7 mouse cellular contexts compared by ENCODE assay signal in the genomic region with DNA sequence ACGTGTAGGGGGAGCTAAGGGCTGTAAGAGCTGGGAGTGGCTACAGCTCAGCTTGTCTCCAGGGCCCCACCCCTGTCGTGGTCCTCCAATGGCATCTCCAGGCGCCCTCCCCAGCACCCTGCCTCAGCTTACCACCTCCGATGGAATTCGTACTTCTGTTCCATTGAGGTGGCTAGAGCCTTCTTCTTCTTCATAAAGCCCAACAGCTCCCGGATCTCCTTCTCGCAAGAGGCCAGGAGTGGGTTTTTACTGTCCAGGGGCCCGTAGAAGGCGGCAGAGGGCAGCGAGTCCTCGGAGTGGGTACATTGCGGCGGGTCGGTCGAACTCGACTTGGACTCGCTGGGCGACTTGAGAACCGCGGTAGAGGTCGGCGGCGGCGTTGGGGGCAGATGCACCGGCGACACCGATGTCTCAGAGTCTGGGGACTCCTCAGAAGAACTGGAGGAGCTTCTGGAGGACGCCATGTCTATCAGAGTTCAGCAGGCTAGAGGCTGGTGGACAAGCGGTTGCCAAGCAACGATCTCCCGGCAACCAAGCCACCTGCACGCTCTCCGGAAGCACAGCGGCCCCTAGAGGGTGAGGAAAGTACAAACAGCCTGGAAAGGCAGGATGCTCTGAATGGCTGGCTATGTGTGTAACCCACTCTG. TPM values are rescaled to one million over a fixed set of nuclear protein-coding genes. Genes with fewer than 3 reads are reported as not detected.
DNase-seq lines count a peak whose midpoint lies in the region; ATAC-seq and TF ChIP-seq lines count a peak whose summit lies in the region.

Gene Cfap54, minus strand, starts transcription at position 486 of the 647 bp plus-strand sequence.

- intact Hi-C loops in heart, adult 2 months (cut with DNase I) = loop anchor here (10.0 kb wide), 1 partner anchor 64 kb away; no protein-coding TSS in a partner anchor

- no peaks in the 10 kb centered on the region; the same call in 1 of the 2 replicates for H3K27me3 ChIP-seq in embryonic facial prominence, embryonic 13.5 days
- H3K27me3 ChIP-seq in heart, adult 2 months (ENCODE audit: control insufficient read depth, insufficient read depth, low read length) = no peaks in the 10 kb centered on the region
- no peaks in the 10 kb centered on the region for H3K27me3 ChIP-seq in kidney, adult 2 months (replicated peaks; ENCODE audit: control insufficient read depth, insufficient read depth, low read length)
- H3K27me3 ChIP-seq in limb, embryonic 11.5 days (ENCODE audit: control insufficient read depth, insufficient read depth, low read length) = no peaks in the 10 kb centered on the region
- H3K27me3 ChIP-seq in midbrain, embryonic 13.5 days = no peaks in the 10 kb centered on the region

- no peaks in the 10 kb centered on the region for H3K79me2 ChIP-seq in heart, adult 2 months (replicated peaks; ENCODE audit: control insufficient read depth, insufficient read depth, low read length)

- H3K9me3 ChIP-seq in embryonic facial prominence, embryonic 13.5 days = no peaks in the 10 kb centered on the region
- H3K9me3 ChIP-seq in limb, embryonic 11.5 days (ENCODE audit: control insufficient read depth, low read length) = no peaks in the 10 kb centered on the region
- H3K9me3 ChIP-seq in midbrain, embryonic 13.5 days = no peaks in the 10 kb centered on the region

- H3K4me2 ChIP-seq in embryonic facial prominence, embryonic 13.5 days = peak within 1 kb of the TSS; percentile 73
- H3K4me2 ChIP-seq in limb, embryonic 11.5 days (ENCODE audit: low read depth, severe bottlenecking) = peak within 1 kb of the TSS; percentile 54
- peak within 1 kb of the TSS; percentile 60 for H3K4me2 ChIP-seq in midbrain, embryonic 13.5 days (replicated peaks)

- H3K36me3 ChIP-seq in embryonic facial prominence, embryonic 13.5 days = no peaks in the 10 kb centered on the region
- H3K36me3 ChIP-seq in heart, adult 2 months (ENCODE audit: control insufficient read depth, insufficient read depth, low read length) = no peaks in the 10 kb centered on the region
- no peaks in the 10 kb centered on the region for H3K36me3 ChIP-seq in kidney, adult 2 months (ENCODE audit: control insufficient read depth, insufficient read depth, low read length)
- no peaks in the 10 kb centered on the region for H3K36me3 ChIP-seq in limb, embryonic 11.5 days (ENCODE audit: control insufficient read depth, insufficient read depth, low read length)
- no peaks in the 10 kb centered on the region for H3K36me3 ChIP-seq in midbrain, embryonic 13.5 days

- peak; percentile 78 for ATAC-seq in embryonic facial prominence, embryonic 13.5 days (ENCODE audit: insufficient number of reproducible peaks, insufficient read depth, low FRiP score, low TSS enrichment, low read depth)
- peak; percentile 89 for ATAC-seq in limb, embryonic 11.5 days (ENCODE audit: insufficient number of reproducible peaks, low FRiP score, low TSS enrichment, low read depth)
- peak; percentile 87 for ATAC-seq in midbrain, embryonic 13.5 days

- peak within 1 kb of the TSS; percentile 57; the same call in 1 of the 2 replicates for H3K9ac ChIP-seq in embryonic facial prominence, embryonic 13.5 days
- H3K9ac ChIP-seq in heart, adult 2 months (ENCODE audit: low read depth, low read length) = no peak within 1 kb of the TSS
- no peak within 1 kb of the TSS; the same call in 1 of the 2 replicates for H3K9ac ChIP-seq in limb, embryonic 11.5 days (ENCODE audit: low read length)
- H3K9ac ChIP-seq in midbrain, embryonic 13.5 days (replicated peaks) = peak within 1 kb of the TSS; percentile 47

- H3K4me1 ChIP-seq in embryonic facial prominence, embryonic 13.5 days = peaks cover 12% of the 10 kb centered on the region
- H3K4me1 ChIP-seq in heart, adult 2 months (ENCODE audit: control insufficient read depth, insufficient read depth, low read length) = no peaks in the 10 kb centered on the region
- H3K4me1 ChIP-seq in kidney, adult 2 months (ENCODE audit: control insufficient read depth, insufficient read depth, low read length) = no peaks in the 10 kb centered on the region
- no peaks in the 10 kb centered on the region for H3K4me1 ChIP-seq in limb, embryonic 11.5 days (ENCODE audit: control insufficient read depth, insufficient read depth, low read length)
- peaks cover 35% of the 10 kb centered on the region for H3K4me1 ChIP-seq in midbrain, embryonic 13.5 days (replicated peaks)

- no peak for TF ChIP-seq POLR2A in heart, adult 2 months (IDR thresholded peaks at IDR 0.05; ENCODE audit: insufficient read depth, low read depth, low read length)
- TF ChIP-seq POLR2A in kidney, adult 2 months (IDR thresholded peaks at IDR 0.05; ENCODE audit: low read depth, low read length) = no peak

- peak; percentile 89 for TF ChIP-seq EP300 in heart, adult 2 months (IDR thresholded peaks at IDR 0.05; ENCODE audit: insufficient read depth, low read depth, low read length)

- peak; percentile 96 for TF ChIP-seq CTCF in heart, adult 2 months (IDR thresholded peaks at IDR 0.05)
- TF ChIP-seq CTCF in kidney, adult 2 months (conservative IDR thresholded peaks at IDR 0.05; ENCODE audit: insufficient read depth, insufficient read length, low read depth, low read length) = peak; percentile 98

- peak within 1 kb of the TSS; percentile 50 for H3K4me3 ChIP-seq in embryonic facial prominence, embryonic 13.5 days
- H3K4me3 ChIP-seq in heart, adult 2 months = peak within 1 kb of the TSS; percentile 52
- peak within 1 kb of the TSS; percentile 64 for H3K4me3 ChIP-seq in kidney, adult 2 months (ENCODE audit: insufficient read depth, low read depth, low read length)
- peak within 1 kb of the TSS; percentile 45 for H3K4me3 ChIP-seq in limb, embryonic 11.5 days (ENCODE audit: low read depth, low read length)
- H3K4me3 ChIP-seq in midbrain, embryonic 13.5 days (replicated peaks) = peak within 1 kb of the TSS; percentile 57

- H3K27ac ChIP-seq in embryonic facial prominence, embryonic 13.5 days = no peak within 1 kb of the TSS
- no peak within 1 kb of the TSS for H3K27ac ChIP-seq in heart, adult 2 months
- H3K27ac ChIP-seq in kidney, adult 2 months (ENCODE audit: insufficient read depth, low read depth, low read length) = no peak within 1 kb of the TSS
- H3K27ac ChIP-seq in limb, embryonic 11.5 days (replicated peaks; ENCODE audit: low read depth, low read length) = no peak within 1 kb of the TSS
- peak within 1 kb of the TSS; percentile 80 for H3K27ac ChIP-seq in midbrain, embryonic 13.5 days

- DNase-seq in adrenal gland, postnatal 4 days (ENCODE audit: low spot score in 2 of 2) = peak; percentile 62 to 75
- peak; percentile 85 to 90 for DNase-seq in heart, adult 2 months
- DNase-seq in kidney, adult 2 months = peak; percentile 93
- peak; percentile 93 for DNase-seq in limb, embryonic 11.5 days (ENCODE audit: low spot score)
- peak; percentile 81 for DNase-seq in spleen, adult 12 weeks (ENCODE audit: low spot score)

- WGBS in embryonic facial prominence, embryonic 13.5 days = under 1% methylated on average over 34 of the region's 34 CpGs
- 5% methylated on average over 34 of the region's 34 CpGs for WGBS in heart, adult 2 months
- 2% methylated on average over 34 of the region's 34 CpGs for WGBS in kidney, adult 2 months
- WGBS in limb, embryonic 11.5 days = under 1% methylated on average over 34 of the region's 34 CpGs
- WGBS in midbrain, embryonic 13.5 days = under 1% methylated on average over 34 of the region's 34 CpGs

RNA-seq across cellular contexts. Expression of gene Cfap54, which starts in this region (rescaled TPM):
- total RNA-seq in adrenal gland, postnatal 4 days (2021) = 1 to 10 TPM; 7.3 TPM
- 0.07 and 0.62 TPM in 2 replicates for polyA plus RNA-seq in embryonic facial prominence, embryonic 13.5 days (2015; fragmentation: Nextera tagmentation; extraction: Ambion mirVana)
- total RNA-seq in heart, adult 2 months (2021) = under 1 TPM; 0.26 to 0.82 TPM
- 0.18 and 0.47 TPM in 2 replicates for polyA plus RNA-seq in heart, adult 2 months (2012; rRNA removed)
- polyA plus RNA-seq in kidney, adult 2 months (2012; rRNA removed) = 0.39 and 0.48 TPM in 2 replicates
- polyA plus RNA-seq in limb, embryonic 11.5 days (2014; fragmentation: Nextera tagmentation; extraction: Ambion mirVana) = 0.07 and 0.21 TPM in 2 replicates
- 2.3 and 3.0 TPM in 2 replicates for polyA plus RNA-seq in midbrain, embryonic 13.5 days (2015; fragmentation: Nextera tagmentation; extraction: Ambion mirVana)

Comparison
In these comparisons a context has a peak if more than half of its experiments do, and no peak if none do; other contexts are left out.
1. RNA of gene Cfap54 (total RNA-seq): 7.3 TPM in adrenal gland, postnatal 4 days; 0.26 to 0.82 TPM in heart, adult 2 months; every median in the first group is over 4 times any median in the second.
2. Peak in ATAC-seq, H3K4me3 ChIP-seq, H3K9ac ChIP-seq and H3K4me2 ChIP-seq in embryonic facial prominence, embryonic 13.5 days; RNA of the gene not detected or under 1 TPM.
3. Peak in DNase-seq and H3K4me3 ChIP-seq in heart, adult 2 months; RNA of the gene not detected or under 1 TPM.
4. Peak in DNase-seq and H3K4me3 ChIP-seq in kidney, adult 2 months; RNA of the gene not detected or under 1 TPM.
5. Peak in DNase-seq, ATAC-seq, H3K4me3 ChIP-seq and H3K4me2 ChIP-seq in limb, embryonic 11.5 days; RNA of the gene not detected or under 1 TPM.
6. Peak in every context shown above with its lines, with median percentiles within 50 percentile points of each other: DNase-seq, ATAC-seq, H3K4me2 ChIP-seq and H3K4me3 ChIP-seq.